Mouse (Mus musculus) olfactory bulb, adult 2 months (tissue): ENCODE data around the gene Fopnl. TPM values are rescaled to one million over a fixed set of nuclear protein-coding genes. Genes with fewer than 3 reads are reported as not detected.

Experiments used
- H3K27ac ChIP-seq: fragments of 200-500 bp; 2 replicates; pipeline ENCODE4 v1.5.1; 2012; ENCODE audit warnings: low read depth, low read length; ENCODE audit not compliant: insufficient read depth
- H3K4me1 ChIP-seq: fragments of 200-500 bp; 2 replicates; pipeline ENCODE4 v1.6.1; 2012; ENCODE audit warnings: low read length; ENCODE audit not compliant: control insufficient read depth, insufficient read depth
- H3K4me3 ChIP-seq: fragments of 200-500 bp; 2 replicates; pipeline ENCODE4 v1.5.1; 2012; ENCODE audit warnings: mild to moderate bottlenecking, low read depth, low read length, moderate library complexity; ENCODE audit not compliant: insufficient read depth
- CTCF ChIP-seq: fragments of 200-500 bp; IDR thresholded peaks from 2 replicates; pipeline ENCODE4 v1.5.1; 2012; ENCODE audit warnings: low read depth, mild to moderate bottlenecking, low read length, moderate library complexity; ENCODE audit not compliant: insufficient read depth
- POLR2A ChIP-seq: fragments of 200-500 bp; IDR thresholded peaks from 2 replicates; pipeline ENCODE4 v1.6.1; 2012; ENCODE audit warnings: mild to moderate bottlenecking, low read depth, low read length, moderate library complexity; ENCODE audit not compliant: insufficient read depth
- WGBS: fragments of 180-500 bp; shearing (Covaris S2); methylation state at CpG from one replicate; pipeline ENCODE4 v1.1.7; 2018; 5-methylcytosine and 5-hydroxymethylcytosine counted together
- polyA plus RNA-seq: library from polyadenylated mRNA; stranded (reverse); fragments of >200 nt; gene quantifications from 2 replicates; pipeline ENCODE4 v1.2.4, GENCODE M21; 2012; ENCODE audit warnings: low replicate concordance; ENCODE audit not compliant: missing spikeins, insufficient read depth, insufficient read length

Gene Fopnl
- polyA plus RNA-seq, 1 experiment, result not detected

DNA sequence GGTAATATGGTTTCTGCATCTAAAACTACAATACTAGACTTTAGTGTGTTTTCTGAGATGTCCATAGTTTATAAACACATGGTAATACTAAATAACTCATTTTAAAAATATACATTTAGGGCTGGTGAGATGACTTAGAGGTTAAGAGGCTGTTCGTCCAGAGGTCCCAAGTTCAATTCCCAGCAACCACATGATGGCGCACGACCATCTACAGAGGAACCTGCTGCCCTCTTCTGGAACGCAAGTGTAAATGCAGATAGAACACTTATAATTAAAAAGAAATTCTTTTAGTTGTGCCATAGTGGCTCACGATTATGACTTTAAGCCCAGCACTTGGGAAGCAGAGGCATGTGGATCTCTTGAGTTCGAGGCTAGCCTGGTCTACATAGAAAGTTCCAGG is 5.8 kb downstream of the Fopnl start:
- Histone ChIP-seq H3K4me1 (peaks cover 8% of the 10 kb centered on the region), H3K4me3 (no peak overlapping the region), H3K27ac (no peak overlapping the region)
- 55% methylated on average over 6 of the region's 6 CpGs for WGBS
- TF ChIP-seq CTCF (peak; percentile 30; the same call in 1 of the 2 replicates), POLR2A (no peak)

DNA sequence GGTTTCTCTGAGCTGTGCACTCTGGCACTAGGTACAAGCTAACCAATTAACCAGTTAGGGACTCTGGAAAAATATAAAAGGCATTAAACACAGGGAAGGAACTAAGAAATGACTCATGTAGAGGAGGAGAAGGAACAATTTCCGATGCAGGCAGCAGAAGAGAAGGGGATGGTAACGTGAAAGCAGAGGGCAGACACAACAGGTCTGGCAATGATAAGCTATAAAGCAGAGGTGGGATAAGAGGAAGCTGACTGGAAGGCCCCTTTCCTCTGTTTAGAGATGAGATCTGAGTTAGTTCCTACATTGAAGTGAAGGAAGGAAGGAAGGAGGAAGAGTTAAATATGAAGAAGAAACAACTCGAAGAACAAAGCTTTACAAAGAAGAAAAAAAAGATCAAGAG is 7.4 kb downstream of the Fopnl start:
- TF ChIP-seq CTCF, result no peak
- TF ChIP-seq POLR2A, result no peak
- H3K4me3 ChIP-seq, result no peak overlapping the region
- H3K4me1 ChIP-seq, result peaks cover 6% of the 10 kb centered on the region
- 50% methylated on average over 3 of the region's 3 CpGs for WGBS
- no peak overlapping the region for H3K27ac ChIP-seq

- H3K4me1 ChIP-seq, result peaks cover 8% of the 10 kb centered on the region
- no peak overlapping the region for H3K27ac ChIP-seq
- no peak overlapping the region for H3K4me3 ChIP-seq
- TF ChIP-seq POLR2A (no peak), CTCF (no peak)
- WGBS, result 76% methylated on average over 6 of the region's 6 CpGs
Observed at GRCm38 (mm10) chr16:14308245-14309073, 8.7 kb downstream of the Fopnl start.

GRCm38 (mm10) chr16:14307373-14307772 is 9.8 kb downstream of the Fopnl start:
- no peak overlapping the region for H3K27ac ChIP-seq
- H3K4me1 ChIP-seq, result peaks cover 8% of the 10 kb centered on the region
- no peak overlapping the region for H3K4me3 ChIP-seq
- 94% methylated on average over 1 of the region's 1 CpGs for WGBS
- no peak for TF ChIP-seq POLR2A
- TF ChIP-seq CTCF, result no peak

GRCm38 (mm10) chr16:14306451-14306850 is 10.8 kb downstream of the Fopnl start:
- Histone ChIP-seq H3K4me1 (peaks cover 8% of the 10 kb centered on the region), H3K4me3 (no peak overlapping the region), H3K27ac (no peak overlapping the region)
- TF ChIP-seq CTCF (no peak), POLR2A (no peak)
- WGBS, result 94% methylated on average over 1 of the region's 1 CpGs

- 84% methylated on average over 3 of the region's 3 CpGs for WGBS
- Histone ChIP-seq H3K4me3 (no peak overlapping the region), H3K27ac (no peak overlapping the region), H3K4me1 (peaks cover 3% of the 10 kb centered on the region)
- no peak for TF ChIP-seq CTCF
- TF ChIP-seq POLR2A, result no peak
Observed at GRCm38 (mm10) chr16:14304791-14305190, 12.4 kb downstream of the Fopnl start.

DNA sequence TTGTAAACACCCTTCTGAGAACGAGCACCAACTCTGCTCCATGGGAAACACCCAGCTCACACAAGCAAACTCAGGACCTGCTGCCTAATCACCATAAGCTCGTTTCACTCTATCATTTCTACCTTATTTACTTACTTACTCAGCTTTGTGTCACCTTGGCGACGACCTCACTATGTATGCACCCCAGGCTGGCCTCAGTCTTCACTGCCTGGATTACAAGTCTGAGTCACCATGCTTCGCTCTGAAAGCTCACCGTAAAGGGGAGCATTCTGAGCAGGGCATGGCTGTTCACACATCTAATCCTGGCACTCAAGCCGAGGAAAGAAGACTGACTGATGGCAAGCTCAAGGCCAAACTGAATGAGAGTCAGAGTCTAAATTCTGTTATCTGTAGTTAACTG is 13.5 kb downstream of the Fopnl start:
- WGBS, result 30% methylated on average over 7 of the region's 7 CpGs
- no peak for TF ChIP-seq CTCF
- TF ChIP-seq POLR2A, result no peak
- Histone ChIP-seq H3K27ac (no peak overlapping the region), H3K4me1 (peaks cover 3% of the 10 kb centered on the region), H3K4me3 (no peak overlapping the region)

DNA sequence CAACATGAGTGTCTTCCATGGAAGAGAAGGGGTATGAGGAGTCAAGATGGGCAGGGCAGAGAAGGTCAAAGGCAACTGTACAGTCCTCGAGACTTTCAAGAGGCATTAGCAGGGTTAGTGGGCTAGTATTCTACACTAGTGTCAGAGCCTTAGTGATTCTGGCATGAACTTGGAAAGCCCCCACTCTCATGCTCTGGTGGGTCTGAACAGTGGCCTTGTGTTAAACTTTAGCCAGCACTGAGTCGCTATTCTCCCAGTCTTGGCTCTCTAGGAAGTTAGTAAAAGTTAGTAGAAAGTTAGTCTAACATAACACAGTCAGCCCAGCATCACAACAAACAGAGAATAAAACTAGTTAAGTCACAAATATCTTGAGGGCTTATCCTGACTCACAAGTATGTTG is 14.1 kb downstream of the Fopnl start:
- no peak overlapping the region for H3K4me3 ChIP-seq
- no peak overlapping the region for H3K27ac ChIP-seq
- 32% methylated on average over 2 of the region's 2 CpGs for WGBS
- H3K4me1 ChIP-seq, result peaks cover 3% of the 10 kb centered on the region
- no peak for TF ChIP-seq POLR2A
- TF ChIP-seq CTCF, result no peak

DNA sequence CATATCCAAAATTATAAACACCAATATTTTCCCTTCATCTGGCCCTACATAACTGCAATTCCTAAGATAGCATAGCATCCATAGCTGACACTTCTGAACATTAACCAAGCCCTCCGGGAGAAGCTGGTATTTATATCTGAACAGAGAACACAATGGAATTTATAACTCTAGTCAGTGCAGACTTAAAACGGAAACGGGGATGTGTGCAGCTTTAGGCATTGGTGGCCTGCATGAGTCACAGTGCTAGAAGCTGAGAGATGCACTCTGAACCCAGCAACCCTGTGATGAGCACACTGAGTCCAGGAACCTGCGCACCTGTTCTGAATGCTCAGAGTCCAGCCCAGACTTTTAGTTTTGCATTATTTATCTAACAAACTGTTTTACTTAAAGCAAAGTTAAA is 18.7 kb downstream of the Fopnl start:
- no peak overlapping the region for H3K4me3 ChIP-seq
- 45% methylated on average over 4 of the region's 4 CpGs for WGBS
- TF ChIP-seq CTCF (no peak), POLR2A (no peak)
- no peaks in the 10 kb centered on the region; the same call in 1 of the 2 replicates for H3K4me1 ChIP-seq
- H3K27ac ChIP-seq, result no peak overlapping the region
